Mouse (Mus musculus) neural tube, embryonic 12.5 days (tissue): ENCODE measurements around the gene Ifna7. TPM values are rescaled to one million over a fixed set of nuclear protein-coding genes. Genes with fewer than 3 reads are reported as not detected.

Experiments
- ATAC-seq: fragments of 200-750 bp; cut with Nextera tagmentation; 2 replicates; pipeline ENCODE4 v1.8.0; 2017; ENCODE audit warnings: low read depth, mild to moderate bottlenecking, moderate TSS enrichment, moderate library complexity; ENCODE audit not compliant: low FRiP score
- H3K27ac ChIP-seq: fragments of 300-500 bp; sonication (generic); 2 replicates; pipeline ENCODE4 v1.5.1; 2016
- H3K27me3 ChIP-seq: fragments of 300-500 bp; sonication (generic); replicated peaks from 2 replicates; pipeline ENCODE4 v1.6.1; 2016; ENCODE audit warnings: mild to moderate bottlenecking
- H3K36me3 ChIP-seq: fragments of 300-500 bp; sonication (generic); 2 replicates; pipeline ENCODE4 v1.6.1; 2016; ENCODE audit warnings: mild to moderate bottlenecking
- H3K4me1 ChIP-seq: fragments of 300-500 bp; sonication (generic); 2 replicates; pipeline ENCODE4 v1.6.1; 2016
- H3K4me2 ChIP-seq: fragments of 300-500 bp; sonication (generic); replicated peaks from 2 replicates; pipeline ENCODE4 v1.6.1; 2016; ENCODE audit warnings: mild to moderate bottlenecking
- H3K4me3 ChIP-seq: fragments of 300-500 bp; sonication (generic); 2 replicates; pipeline ENCODE4 v1.5.1; 2016
- H3K9ac ChIP-seq: fragments of 300-500 bp; sonication (generic); 2 replicates; pipeline ENCODE4 v1.6.1; 2016; ENCODE audit warnings: mild to moderate bottlenecking
- H3K9me3 ChIP-seq: fragments of 300-500 bp; sonication (generic); 2 replicates; pipeline ENCODE4 v1.6.1; 2016; ENCODE audit warnings: mild to moderate bottlenecking
- WGBS: fragments of 180-500 bp; shearing (Covaris S2); methylation state at CpG from one replicate; pipeline ENCODE4 v1.1.7; 2016; 5-methylcytosine and 5-hydroxymethylcytosine counted together
- polyA plus RNA-seq: library from polyadenylated mRNA; unstranded; fragments of >200 nt; fragmentation: Nextera tagmentation; extraction: Ambion mirVana; gene quantifications from 2 replicates; pipeline ENCODE4 v1.2.1, GENCODE M21; 2016

Ifna7 gene
- polyA plus RNA-seq, 1 experiment from 2014 or later, result not detected

- ATAC-seq, result no peak
- Histone ChIP-seq H3K27ac (no peak within 1 kb of the TSS), H3K9me3 (no peaks in the 10 kb centered on the region), H3K9ac (no peak within 1 kb of the TSS), H3K36me3 (no peaks in the 10 kb centered on the region), H3K27me3 (no peaks in the 10 kb centered on the region), H3K4me1 (0 out of 2 replicates have a peak, but pooled peaks cover 5% of the 10 kb centered on the region), H3K4me3 (no peak within 1 kb of the TSS), H3K4me2 (no peak within 1 kb of the TSS)
- 90% methylated on average over 1 of the region's 1 CpGs for WGBS
These were observed 33.7 kb downstream of the Ifna7 start, which contains the start of gene Ifna1 for GRCm38 (mm10) chr4:88849698-88850097. Gene Ifna1, plus strand, starts transcription at chr4:88850087.

DNA sequence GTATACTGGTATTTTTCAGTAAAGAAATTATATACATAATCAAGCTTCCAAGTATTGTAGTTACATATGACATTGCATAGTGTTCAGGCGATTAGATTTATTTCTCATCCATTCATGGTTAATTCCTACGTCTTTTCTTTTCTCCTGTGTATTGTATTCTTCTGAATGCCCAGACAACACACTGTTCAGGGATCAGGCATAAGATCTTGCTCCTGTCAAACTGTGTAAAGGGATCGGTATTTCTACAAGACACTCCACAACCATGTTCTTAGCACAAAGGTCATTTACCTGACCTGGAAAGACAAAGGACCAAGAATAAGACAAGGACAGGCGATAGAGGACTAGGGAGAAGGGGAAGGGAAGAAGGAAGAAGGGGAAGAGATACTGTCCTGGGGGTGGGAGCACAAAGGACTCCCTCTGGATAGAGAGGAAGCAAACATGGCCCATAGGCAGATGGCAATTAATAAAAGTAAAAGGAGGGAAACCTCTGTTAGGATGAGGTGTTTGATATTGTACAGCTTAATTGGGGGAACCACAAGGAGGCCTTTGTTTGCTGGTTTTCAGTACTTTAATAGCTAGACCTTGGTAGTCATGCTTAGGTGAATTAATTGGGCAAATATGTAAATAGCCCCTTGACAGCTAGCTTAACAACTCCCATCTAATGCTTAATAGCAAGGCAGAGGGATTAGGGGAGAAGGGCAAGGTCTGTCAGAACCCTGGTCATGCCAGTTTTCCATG is 35.2 kb downstream of the Ifna7 start:
- H3K4me1 ChIP-seq, result 0 out of 2 replicates have a peak, but pooled peaks cover 5% of the 10 kb centered on the region
- H3K4me2 ChIP-seq, result no peak overlapping the region
- H3K4me3 ChIP-seq, result no peak overlapping the region
- no peak for ATAC-seq
- no peak overlapping the region for H3K9ac ChIP-seq
- H3K27me3 ChIP-seq, result no peaks in the 10 kb centered on the region
- 46% methylated on average over 4 of the region's 4 CpGs for WGBS
- H3K9me3 ChIP-seq, result no peaks in the 10 kb centered on the region
- H3K36me3 ChIP-seq, result no peaks in the 10 kb centered on the region
- no peak overlapping the region for H3K27ac ChIP-seq

DNA sequence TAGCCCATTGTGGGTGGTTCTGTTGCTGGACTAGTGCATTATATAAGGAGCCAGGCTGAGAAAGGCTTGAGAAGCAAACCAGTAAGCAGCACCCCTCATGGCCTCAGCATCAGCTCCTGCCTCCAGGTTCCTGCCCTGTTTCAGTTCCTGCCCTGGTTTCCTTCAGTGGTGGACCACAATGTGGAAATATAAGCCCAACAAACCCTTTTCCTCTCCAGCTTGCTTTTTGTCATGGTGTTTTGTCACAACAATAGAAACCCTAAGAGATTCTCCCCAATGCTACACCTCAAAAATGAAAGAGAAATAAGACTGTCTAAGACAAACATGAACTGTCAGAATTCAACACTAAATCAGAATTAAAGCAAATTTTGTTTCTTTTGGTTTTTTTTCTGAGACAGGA is 43.2 kb downstream of the Ifna7 start:
- H3K4me2 ChIP-seq, result no peak overlapping the region
- no peak overlapping the region for H3K27ac ChIP-seq
- H3K4me3 ChIP-seq, result no peak overlapping the region
- H3K4me1 ChIP-seq, result no peaks in the 10 kb centered on the region
- no peak for ATAC-seq
- no peak overlapping the region for H3K9ac ChIP-seq
- H3K36me3 ChIP-seq, result no peaks in the 10 kb centered on the region
- peaks cover 1% of the 10 kb centered on the region; the same call in 1 of the 2 replicates for H3K27me3 ChIP-seq
- H3K9me3 ChIP-seq, result no peaks in the 10 kb centered on the region

DNA sequence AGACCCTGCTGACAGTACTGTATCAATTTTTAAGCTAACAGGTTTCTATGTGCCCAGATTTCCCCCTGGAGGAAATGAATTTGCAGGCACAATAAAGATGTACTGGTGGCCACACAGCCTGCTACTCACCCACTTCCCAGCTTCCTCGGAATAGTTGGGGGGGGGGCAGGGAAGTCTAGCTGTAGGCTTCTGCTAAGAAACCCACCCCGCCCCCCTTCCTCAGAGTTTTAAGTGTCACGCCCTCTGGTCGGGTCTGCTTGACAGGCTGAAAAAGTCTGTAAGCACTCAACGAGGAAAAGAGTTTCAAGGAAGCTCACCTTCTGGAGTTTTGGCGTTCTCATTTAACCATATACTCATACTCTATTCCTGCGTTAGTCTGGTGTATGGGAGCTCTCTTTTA is 47.3 kb downstream of the Ifna7 start:
- Histone ChIP-seq H3K36me3 (no peaks in the 10 kb centered on the region), H3K9ac (no peak overlapping the region), H3K27ac (no peak overlapping the region), H3K27me3 (peaks cover 4% of the 10 kb centered on the region; the same call in 1 of the 2 replicates), H3K9me3 (no peaks in the 10 kb centered on the region), H3K4me3 (no peak overlapping the region), H3K4me1 (peaks cover 6% of the 10 kb centered on the region; the same call in 1 of the 2 replicates), H3K4me2 (no peak overlapping the region)
- WGBS, result 12% methylated on average over 7 of the region's 7 CpGs
- ATAC-seq, result no peak

DNA sequence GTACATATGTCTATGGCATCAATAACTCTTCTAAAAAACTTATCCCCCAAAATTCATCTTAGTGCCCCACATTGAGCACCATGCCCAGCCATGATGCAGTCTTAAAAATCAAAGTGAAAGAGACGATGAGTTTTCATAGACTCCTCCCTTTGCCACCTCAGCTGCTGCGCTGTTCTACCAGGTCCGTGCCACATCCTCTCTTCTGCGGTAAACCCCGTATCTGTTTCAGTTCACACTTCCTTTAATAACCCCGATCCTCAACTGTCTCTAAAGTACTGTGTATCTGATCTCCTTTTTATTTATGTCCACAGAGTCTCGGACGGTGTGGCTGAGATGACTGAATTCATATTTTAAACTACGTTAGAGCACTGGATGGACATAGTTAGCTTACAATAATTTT is 48.6 kb downstream of the Ifna7 start:
- WGBS, result 78% methylated on average over 9 of the region's 9 CpGs
- H3K4me1 ChIP-seq, result peaks cover 6% of the 10 kb centered on the region; the same call in 1 of the 2 replicates
- no peaks in the 10 kb centered on the region for H3K36me3 ChIP-seq
- H3K4me3 ChIP-seq, result no peak overlapping the region
- ATAC-seq, result no peak
- H3K9ac ChIP-seq, result no peak overlapping the region
- H3K9me3 ChIP-seq, result no peaks in the 10 kb centered on the region
- H3K27ac ChIP-seq, result no peak overlapping the region
- H3K4me2 ChIP-seq, result no peak overlapping the region
- peaks cover 4% of the 10 kb centered on the region for H3K27me3 ChIP-seq

DNA sequence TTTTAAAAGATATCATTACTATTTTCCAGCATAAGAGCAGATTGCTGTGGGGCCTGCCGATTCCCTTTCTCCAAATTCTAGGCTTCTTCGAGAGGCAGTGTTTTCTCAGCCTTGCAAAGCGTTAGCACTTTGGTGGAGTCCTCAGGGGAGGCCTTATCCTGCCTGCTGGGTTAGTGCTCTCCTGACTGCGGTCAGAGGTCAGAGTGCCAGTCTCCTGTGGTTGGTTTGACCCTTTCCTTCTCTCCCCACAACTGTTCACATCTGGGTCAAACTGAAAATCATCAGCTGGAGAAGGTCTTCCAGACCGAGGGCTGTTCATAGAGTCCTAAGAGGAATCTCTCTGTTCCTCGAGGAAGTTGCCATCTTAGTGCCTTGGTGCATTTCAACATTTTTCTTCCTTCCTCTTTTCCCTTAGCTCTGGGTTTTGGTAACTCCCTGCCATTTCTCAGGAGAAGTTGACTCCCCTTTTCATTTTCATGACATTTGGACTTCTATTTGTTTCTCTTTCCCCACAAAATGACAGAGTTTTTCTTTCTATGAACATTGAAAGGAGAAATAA is 49.1 kb downstream of the Ifna7 start:
- Histone ChIP-seq H3K4me2 (no peak overlapping the region), H3K36me3 (no peaks in the 10 kb centered on the region), H3K27ac (no peak overlapping the region), H3K4me3 (no peak overlapping the region), H3K27me3 (peaks cover 4% of the 10 kb centered on the region), H3K9me3 (no peaks in the 10 kb centered on the region), H3K4me1 (peaks cover 6% of the 10 kb centered on the region; the same call in 1 of the 2 replicates), H3K9ac (no peak overlapping the region)
- WGBS, result 56% methylated on average over 6 of the region's 6 CpGs
- ATAC-seq, result no peak

Other genes starting within 250 kb of the Ifna7 start
- gene Ifna14, start 244.4 kb upstream of the Ifna7 start, polyA plus RNA-seq, result not detected in 2 replicates
- not detected in 2 replicates for gene Ifna9, start 223.8 kb upstream of the Ifna7 start, polyA plus RNA-seq
- gene Ifna12, start 212.9 kb upstream of the Ifna7 start, polyA plus RNA-seq, result not detected in 2 replicates
- not detected in 2 replicates for gene C87499, start 181.8 kb upstream of the Ifna7 start, polyA plus RNA-seq
- gene Ifna13, start 171.8 kb upstream of the Ifna7 start, polyA plus RNA-seq, result not detected in 2 replicates
- gene Ifna16, start 139.3 kb upstream of the Ifna7 start, polyA plus RNA-seq, result not detected in 2 replicates
- gene Ifna2, start 132.3 kb upstream of the Ifna7 start, polyA plus RNA-seq, result not detected in 2 replicates
- not detected in 2 replicates for gene Ifnab, start 124.9 kb upstream of the Ifna7 start, polyA plus RNA-seq
- 1.6 and 2.0 TPM in 2 replicates for gene Gm26566, start 94.4 kb upstream of the Ifna7 start, polyA plus RNA-seq
- gene Klhl9, start 93.8 kb upstream of the Ifna7 start, polyA plus RNA-seq, result 127 and 132 TPM in 2 replicates
- not detected in 2 replicates for gene Gm13271, start 61.4 kb upstream of the Ifna7 start, polyA plus RNA-seq
- 0.32 and 0.46 TPM in 2 replicates for gene Gm13283, start 56.1 kb upstream of the Ifna7 start, polyA plus RNA-seq
- gene Gm13290, start 42.4 kb upstream of the Ifna7 start, polyA plus RNA-seq, result 0.22 TPM in 1 of 2 replicates, not detected in the other
- not detected in 2 replicates for gene Gm13289, start 39.3 kb upstream of the Ifna7 start, polyA plus RNA-seq
- gene Gm13272, start 36.4 kb upstream of the Ifna7 start, polyA plus RNA-seq, result not detected in 2 replicates
- gene Ifnz, start 34.1 kb upstream of the Ifna7 start, polyA plus RNA-seq, result not detected in 2 replicates
- not detected in 2 replicates for gene Gm13276, start 30.5 kb upstream of the Ifna7 start, polyA plus RNA-seq
- not detected in 2 replicates for gene Gm13277, start 27.6 kb upstream of the Ifna7 start, polyA plus RNA-seq
- gene Gm13278, start 24.7 kb upstream of the Ifna7 start, polyA plus RNA-seq, result not detected in 2 replicates
- gene Gm13275, start 21.7 kb upstream of the Ifna7 start, polyA plus RNA-seq, result not detected in 2 replicates
- not detected in 2 replicates for gene Gm13279, start 18.8 kb upstream of the Ifna7 start, polyA plus RNA-seq
- gene Gm13285, start 16.6 kb upstream of the Ifna7 start, polyA plus RNA-seq, result 0.58 and 0.77 TPM in 2 replicates
- gene Gm13287, start 13.0 kb upstream of the Ifna7 start, polyA plus RNA-seq, result not detected in 2 replicates
- not detected in 2 replicates for gene Gm13288, start 10.7 kb upstream of the Ifna7 start, polyA plus RNA-seq
- not detected in 2 replicates for gene Ifna11, start 3.7 kb downstream of the Ifna7 start, polyA plus RNA-seq
- gene Ifna6, start 11.2 kb downstream of the Ifna7 start, polyA plus RNA-seq, result not detected in 2 replicates
- gene Ifna5, start 19.3 kb downstream of the Ifna7 start, polyA plus RNA-seq, result not detected in 2 replicates
- not detected in 2 replicates for gene Ifna4, start 25.6 kb downstream of the Ifna7 start, polyA plus RNA-seq
- gene Ifna1, start 33.9 kb downstream of the Ifna7 start, polyA plus RNA-seq, result not detected in 2 replicates
- gene Ifne, start 64.0 kb downstream of the Ifna7 start, polyA plus RNA-seq, result not detected in 2 replicates